ENCODE assay signal across 10 mouse cellular contexts in genomic region chr14:54375916-54376315, GRCm38 (mm10). TPM values are rescaled to one million over a fixed set of nuclear protein-coding genes. Genes with fewer than 3 reads are reported as not detected.
DNase-seq lines count a peak whose midpoint lies in the region; ATAC-seq and TF ChIP-seq lines count a peak whose summit lies in the region.
"Had no signal": no experiment of that assay in that cellular context is flagged by ENCODE, and none has a peak within 500 bp of the region (broad histone marks: within the 10 kb centered on the region; RNA-seq: fewer than 3 reads in every experiment).

No protein-coding gene starts in this region.

- H3K27me3 ChIP-seq in kidney, embryonic 15.5 days: no peaks in the 10 kb centered on the region
- H3K27me3 ChIP-seq in lung, embryonic 14.5 days (ENCODE audit: insufficient read depth, low read length): no peaks in the 10 kb centered on the region
- no peaks in the 10 kb centered on the region for H3K27me3 ChIP-seq in forebrain, embryonic 14.5 days (replicated peaks; ENCODE audit: control insufficient read depth, insufficient read depth, low read length)
- H3K27me3 ChIP-seq: embryonic facial prominence, embryonic 13.5 days; limb, embryonic 13.5 days had no signal

- no peak overlapping the region for H3K9ac ChIP-seq in kidney, embryonic 15.5 days
- no peak overlapping the region for H3K9ac ChIP-seq in lung, embryonic 14.5 days
- no peak overlapping the region for H3K9ac ChIP-seq in forebrain, embryonic 14.5 days (ENCODE audit: low read length)
- H3K9ac ChIP-seq: embryonic facial prominence, embryonic 13.5 days; limb, embryonic 13.5 days had no signal

- H3K4me3 ChIP-seq in kidney, embryonic 15.5 days (replicated peaks): no peak overlapping the region
- no peak overlapping the region for H3K4me3 ChIP-seq in lung, embryonic 14.5 days (ENCODE audit: low read depth, low read length)
- no peak overlapping the region for H3K4me3 ChIP-seq in forebrain, embryonic 14.5 days (ENCODE audit: low read depth, low read length)
- H3K4me3 ChIP-seq: embryonic facial prominence, embryonic 13.5 days; limb, embryonic 13.5 days had no signal

- H3K36me3 ChIP-seq in kidney, embryonic 15.5 days: peaks cover 14% of the 10 kb centered on the region
- H3K36me3 ChIP-seq in lung, embryonic 14.5 days (ENCODE audit: insufficient read depth): peaks cover 13% of the 10 kb centered on the region
- peaks cover 6% of the 10 kb centered on the region; the same call in 1 of the 2 replicates for H3K36me3 ChIP-seq in forebrain, embryonic 14.5 days (ENCODE audit: control insufficient read depth, insufficient read depth, low read length)

- WGBS in kidney, embryonic 15.5 days: 74% methylated on average over 3 of the region's 3 CpGs
- 81% methylated on average over 3 of the region's 3 CpGs for WGBS in lung, embryonic 14.5 days
- WGBS in forebrain, embryonic 14.5 days: 69% methylated on average over 3 of the region's 3 CpGs

- peaks cover 16% of the 10 kb centered on the region for H3K4me1 ChIP-seq in kidney, embryonic 15.5 days
- no peaks in the 10 kb centered on the region for H3K4me1 ChIP-seq in lung, embryonic 14.5 days (ENCODE audit: insufficient read depth)
- H3K4me1 ChIP-seq in forebrain, embryonic 14.5 days (ENCODE audit: control insufficient read depth, insufficient read depth, low read length): no peaks in the 10 kb centered on the region
- H3K4me1 ChIP-seq: embryonic facial prominence, embryonic 13.5 days; limb, embryonic 13.5 days had no signal

- H3K27ac ChIP-seq in kidney, embryonic 15.5 days: no peak overlapping the region
- H3K27ac ChIP-seq in lung, embryonic 14.5 days (ENCODE audit: low read depth): no peak overlapping the region
- no peak overlapping the region for H3K27ac ChIP-seq in forebrain, embryonic 14.5 days (ENCODE audit: low read depth, low read length)
- H3K27ac ChIP-seq: embryonic facial prominence, embryonic 13.5 days; limb, embryonic 13.5 days had no signal

- TF ChIP-seq CTCF in lung, embryonic 14.5 days (IDR thresholded peaks at IDR 0.05; ENCODE audit: low read depth): peak; percentile 64

- peak; percentile 78 for DNase-seq in kidney, adult 9 months
- DNase-seq in ES-CJ7 (ENCODE audit: low read depth, low spot score): peak; percentile 76
- peak; percentile 54 for DNase-seq in lung, embryonic 14.5 days
- no peak for DNase-seq in testis, postnatal 10 days (ENCODE audit: low spot score)
- no peak for DNase-seq in forebrain, embryonic 14.5 days (ENCODE audit: low spot score)
- no peak for DNase-seq in ovary, postnatal 10 days (ENCODE audit: low spot score)

- no peak overlapping the region for H3K4me2 ChIP-seq in kidney, embryonic 15.5 days
- H3K4me2 ChIP-seq in lung, embryonic 14.5 days: no peak overlapping the region
- no peak overlapping the region for H3K4me2 ChIP-seq in forebrain, embryonic 14.5 days (ENCODE audit: low read length)
- H3K4me2 ChIP-seq: embryonic facial prominence, embryonic 13.5 days; limb, embryonic 13.5 days had no signal

- H3K9me3 ChIP-seq in kidney, embryonic 15.5 days (replicated peaks): 0 out of 2 replicates have a peak, but pooled peaks cover 3% of the 10 kb centered on the region
- H3K9me3 ChIP-seq in lung, embryonic 14.5 days (ENCODE audit: low read depth, low read length): no peaks in the 10 kb centered on the region
- H3K9me3 ChIP-seq in forebrain, embryonic 14.5 days (replicated peaks; ENCODE audit: control insufficient read depth, low read length): no peaks in the 10 kb centered on the region
- H3K9me3 ChIP-seq: embryonic facial prominence, embryonic 13.5 days; limb, embryonic 13.5 days had no signal

- no peak for ATAC-seq in kidney, embryonic 15.5 days (replicated peaks; ENCODE audit: low FRiP score)
- ATAC-seq in common myeloid progenitor, adult 5-6 weeks (replicated peaks; ENCODE audit: low read depth, poor library complexity, severe bottlenecking): peak; percentile 93
- ATAC-seq in lung, embryonic 14.5 days (ENCODE audit: insufficient read depth): no peak
- no peak for ATAC-seq in forebrain, embryonic 14.5 days

RNA-seq across cellular contexts. Expression of gene Oxa1l, which starts 15.3 kb away (rescaled TPM):
- 50.9 and 61.0 TPM in 2 replicates for polyA plus RNA-seq in kidney, embryonic 15.5 days (2015; fragmentation: Nextera tagmentation; extraction: Ambion mirVana)
- 27.5 and 38.7 TPM in 2 replicates for total RNA-seq in common myeloid progenitor, adult 5-6 weeks (2017)
- 51.2 and 53.5 TPM in 2 replicates for polyA plus RNA-seq in lung, embryonic 14.5 days (2014; fragmentation: Nextera tagmentation; extraction: Ambion mirVana)
- polyA plus RNA-seq in forebrain, embryonic 14.5 days (2014; fragmentation: Nextera tagmentation; extraction: Ambion mirVana): 47.8 and 59.0 TPM in 2 replicates

RNA-seq across cellular contexts. Expression of gene Slc7a7, which starts 41.7 kb away (rescaled TPM):
- polyA plus RNA-seq in kidney, embryonic 15.5 days (2015; fragmentation: Nextera tagmentation; extraction: Ambion mirVana): 11.0 and 11.4 TPM in 2 replicates
- total RNA-seq in common myeloid progenitor, adult 5-6 weeks (2017): 4.5 and 6.6 TPM in 2 replicates
- 7.4 and 7.6 TPM in 2 replicates for polyA plus RNA-seq in lung, embryonic 14.5 days (2014; fragmentation: Nextera tagmentation; extraction: Ambion mirVana)
- polyA plus RNA-seq in forebrain, embryonic 14.5 days (2014; fragmentation: Nextera tagmentation; extraction: Ambion mirVana): 4.3 and 5.1 TPM in 2 replicates

RNA-seq across cellular contexts. Expression of gene Mrpl52, which starts 50.8 kb away (rescaled TPM):
- polyA plus RNA-seq in kidney, embryonic 15.5 days (2015; fragmentation: Nextera tagmentation; extraction: Ambion mirVana): 265 and 305 TPM in 2 replicates
- 139 and 219 TPM in 2 replicates for total RNA-seq in common myeloid progenitor, adult 5-6 weeks (2017)
- polyA plus RNA-seq in lung, embryonic 14.5 days (2014; fragmentation: Nextera tagmentation; extraction: Ambion mirVana): 274 and 280 TPM in 2 replicates
- 274 and 289 TPM in 2 replicates for polyA plus RNA-seq in forebrain, embryonic 14.5 days (2014; fragmentation: Nextera tagmentation; extraction: Ambion mirVana)

RNA-seq across cellular contexts. Expression of gene Mmp14, which starts 55.5 kb away (rescaled TPM):
- 155 and 168 TPM in 2 replicates for polyA plus RNA-seq in kidney, embryonic 15.5 days (2015; fragmentation: Nextera tagmentation; extraction: Ambion mirVana)
- 12.5 and 18.6 TPM in 2 replicates for total RNA-seq in common myeloid progenitor, adult 5-6 weeks (2017)
- 182 and 187 TPM in 2 replicates for polyA plus RNA-seq in lung, embryonic 14.5 days (2014; fragmentation: Nextera tagmentation; extraction: Ambion mirVana)
- 48.2 and 51.5 TPM in 2 replicates for polyA plus RNA-seq in forebrain, embryonic 14.5 days (2014; fragmentation: Nextera tagmentation; extraction: Ambion mirVana)

Comparison
In these comparisons a context has a peak if more than half of its experiments do, and no peak if none do; other contexts are left out.
1. DNase-seq: peak in kidney, adult 9 months (single experiment), ES-CJ7 (single experiment) and lung, embryonic 14.5 days (single experiment); none in testis, postnatal 10 days (single experiment), forebrain, embryonic 14.5 days (single experiment) and ovary, postnatal 10 days (single experiment).